Mouse (Mus musculus) intestine, postnatal 0 days (tissue): Measurements from ENCODE around the gene Kctd7. TPM values are rescaled to one million over a fixed set of nuclear protein-coding genes. Genes with fewer than 3 reads are reported as not detected.
A peak's percentile ranks its signal among the peaks of the same experiment; 100 is the strongest.

ENCODE experiments used
- ATAC-seq: fragments of 200-750 bp; cut with Nextera tagmentation; 2 replicates; pipeline ENCODE4 v1.8.0; 2017; ENCODE audit warnings: mild to moderate bottlenecking, moderate TSS enrichment, moderate library complexity
- H3K27ac ChIP-seq: fragments of 300-500 bp; sonication (generic); 2 replicates; pipeline ENCODE4 v1.5.1; 2014; ENCODE audit warnings: mild to moderate bottlenecking, low read depth, low read length, moderate library complexity
- H3K27me3 ChIP-seq: fragments of 300-500 bp; sonication (generic); replicated peaks from 2 replicates; pipeline ENCODE4 v1.6.1; 2014; ENCODE audit warnings: low read length, mixed read lengths; ENCODE audit not compliant: control insufficient read depth, insufficient read depth
- H3K36me3 ChIP-seq: fragments of 300-500 bp; sonication (generic); 2 replicates; pipeline ENCODE4 v1.6.1; 2014; ENCODE audit warnings: mild to moderate bottlenecking, moderate library complexity; ENCODE audit not compliant: control insufficient read depth, insufficient read depth
- H3K4me1 ChIP-seq: fragments of 300-500 bp; sonication (generic); replicated peaks from 2 replicates; pipeline ENCODE4 v1.6.1; 2014; ENCODE audit warnings: antibody characterized with exemption, low read length, mixed read lengths; ENCODE audit not compliant: control insufficient read depth, insufficient read depth
- H3K4me2 ChIP-seq: fragments of 300-500 bp; sonication (generic); replicated peaks from 2 replicates; pipeline ENCODE4 v1.6.1; 2014; ENCODE audit warnings: low read depth, mild to moderate bottlenecking, moderate library complexity
- H3K4me3 ChIP-seq: fragments of 300-500 bp; sonication (generic); 2 replicates; pipeline ENCODE4 v1.5.1; 2014; ENCODE audit warnings: low read depth, low read length
- H3K9ac ChIP-seq: fragments of 300-500 bp; sonication (generic); 2 replicates; pipeline ENCODE4 v1.6.1; 2014; ENCODE audit warnings: mild to moderate bottlenecking, low read depth, low read length
- H3K9me3 ChIP-seq: fragments of 300-500 bp; sonication (generic); 2 replicates; pipeline ENCODE4 v1.6.1; 2016; ENCODE audit warnings: mixed run types; ENCODE audit not compliant: control insufficient read depth
- CTCF ChIP-seq: sonication (generic); IDR thresholded peaks from 2 replicates; pipeline ENCODE4 v1.5.1; 2016; ENCODE audit warnings: low read depth, mild to moderate bottlenecking, control low read depth, antibody characterized with exemption, moderate library complexity
- WGBS: fragments of 180-500 bp; shearing (Covaris S2); extraction: QIAGEN DNeasy Blood & Tissue Kit; methylation state at CpG from one replicate; pipeline ENCODE4 v1.1.7; 2014; 5-methylcytosine and 5-hydroxymethylcytosine counted together
- polyA plus RNA-seq: library from polyadenylated mRNA; unstranded; fragments of >200 nt; fragmentation: Nextera tagmentation; extraction: Ambion mirVana; gene quantifications from 2 replicates; pipeline ENCODE4 v1.2.1, GENCODE M21; 2015

Gene Kctd7
- polyA plus RNA-seq, 1 experiment from 2014 or later = 2.4 TPM

- Histone ChIP-seq H3K9ac (no peak overlapping the region), H3K4me1 (peaks cover 3% of the 10 kb centered on the region; the same call in 1 of the 2 replicates), H3K27ac (no peak overlapping the region), H3K36me3 (no peaks in the 10 kb centered on the region), H3K4me2 (no peak overlapping the region), H3K27me3 (no peaks in the 10 kb centered on the region), H3K9me3 (no peaks in the 10 kb centered on the region), H3K4me3 (no peak overlapping the region)
- 82% methylated on average over 5 of the region's 5 CpGs for WGBS
- TF ChIP-seq CTCF = no peak
- no peak for ATAC-seq
These were observed 3.5 kb upstream of the Kctd7 start for GRCm38 (mm10) chr5:130141138-130141537.

GRCm38 (mm10) chr5:130142041-130142440 is 2.6 kb upstream of the Kctd7 start:
- WGBS = 58% methylated on average over 4 of the region's 4 CpGs
- H3K4me1 ChIP-seq = peaks cover 3% of the 10 kb centered on the region; the same call in 1 of the 2 replicates
- H3K27me3 ChIP-seq = no peaks in the 10 kb centered on the region
- no peak overlapping the region for H3K9ac ChIP-seq
- no peak overlapping the region for H3K4me2 ChIP-seq
- no peaks in the 10 kb centered on the region for H3K36me3 ChIP-seq
- ATAC-seq = no peak
- no peaks in the 10 kb centered on the region for H3K9me3 ChIP-seq
- no peak overlapping the region for H3K27ac ChIP-seq
- no peak for TF ChIP-seq CTCF
- H3K4me3 ChIP-seq = no peak overlapping the region

- H3K4me1 ChIP-seq = peaks cover 3% of the 10 kb centered on the region; the same call in 1 of the 2 replicates
- H3K27ac ChIP-seq = no peak overlapping the region
- H3K9me3 ChIP-seq = no peaks in the 10 kb centered on the region
- no peaks in the 10 kb centered on the region for H3K27me3 ChIP-seq
- ATAC-seq = no peak
- H3K4me3 ChIP-seq = no peak overlapping the region
- no peak for TF ChIP-seq CTCF
- H3K9ac ChIP-seq = no peak overlapping the region
- H3K4me2 ChIP-seq = no peak overlapping the region
- H3K36me3 ChIP-seq = 0 out of 2 replicates have a peak, but pooled peaks cover 2% of the 10 kb centered on the region
- 89% methylated on average over 7 of the region's 7 CpGs for WGBS
These were observed 1.6 kb upstream of the Kctd7 start for GRCm38 (mm10) chr5:130143101-130143500.

GRCm38 (mm10) chr5:130143977-130144333 is 706 bp upstream of the Kctd7 start:
- no peaks in the 10 kb centered on the region for H3K27me3 ChIP-seq
- WGBS = 6% methylated on average over 20 of the region's 20 CpGs
- peak overlapping the region; percentile 38 for H3K9ac ChIP-seq
- H3K9me3 ChIP-seq = no peaks in the 10 kb centered on the region
- peak overlapping the region; percentile 56 for H3K4me3 ChIP-seq
- H3K4me2 ChIP-seq = peak overlapping the region; percentile 89
- H3K36me3 ChIP-seq = peaks cover 9% of the 10 kb centered on the region; the same call in 1 of the 2 replicates
- H3K4me1 ChIP-seq = peaks cover 3% of the 10 kb centered on the region; the same call in 1 of the 2 replicates
- TF ChIP-seq CTCF = no peak
- H3K27ac ChIP-seq = 0 out of 2 replicates have a peak overlapping the region, but pooled peaks have one; percentile 8
- no peak for ATAC-seq

GRCm38 (mm10) chr5:130145961-130146360 is 1.3 kb downstream of the Kctd7 start:
- no peaks in the 10 kb centered on the region for H3K9me3 ChIP-seq
- H3K36me3 ChIP-seq = peaks cover 9% of the 10 kb centered on the region; the same call in 1 of the 2 replicates
- H3K27me3 ChIP-seq = no peaks in the 10 kb centered on the region
- no peak for TF ChIP-seq CTCF
- WGBS = 77% methylated on average over 8 of the region's 8 CpGs
- peaks cover 3% of the 10 kb centered on the region; the same call in 1 of the 2 replicates for H3K4me1 ChIP-seq
- no peak for ATAC-seq
- H3K4me3 ChIP-seq = no peak overlapping the region
- no peak overlapping the region for H3K9ac ChIP-seq
- no peak overlapping the region for H3K27ac ChIP-seq
- H3K4me2 ChIP-seq = no peak overlapping the region

GRCm38 (mm10) chr5:130149726-130150310 is 5.2 kb downstream of the Kctd7 start:
- Histone ChIP-seq H3K27ac (no peak overlapping the region), H3K4me3 (no peak overlapping the region), H3K9me3 (no peaks in the 10 kb centered on the region), H3K36me3 (peaks cover 21% of the 10 kb centered on the region), H3K27me3 (no peaks in the 10 kb centered on the region), H3K9ac (no peak overlapping the region), H3K4me1 (no peaks in the 10 kb centered on the region; the same call in 1 of the 2 replicates), H3K4me2 (no peak overlapping the region)
- TF ChIP-seq CTCF = no peak
- ATAC-seq = no peak
- WGBS = 62% methylated on average over 7 of the region's 7 CpGs
